Mouse (Mus musculus): ENCODE results near the gene Capn7. TPM values are rescaled to one million over a fixed set of nuclear protein-coding genes. Genes with fewer than 3 reads are reported as not detected.

Capn7 gene
- polyA plus RNA-seq, 1 experiment from 2014 or later = 37.0 TPM

GRCm38 (mm10) chr14:31387301-31387981 is 51.0 kb downstream of the Capn7 start:
- 82% methylated on average over 11 of the region's 11 CpGs for WGBS

GRCm38 (mm10) chr14:31388086-31388872 is 51.8 kb downstream of the Capn7 start:
- WGBS = 72% methylated on average over 13 of the region's 13 CpGs
- DNase-seq (ENCODE audit: low spot score) = no peak
- no peak overlapping the region for H3K4me2 ChIP-seq (ENCODE audit: low read length)
- H3K9me3 ChIP-seq (ENCODE audit: control insufficient read depth, low read length) = no peaks in the 10 kb centered on the region
- H3K9ac ChIP-seq (ENCODE audit: low read length) = no peak overlapping the region
- H3K27ac ChIP-seq (ENCODE audit: low read depth) = no peak overlapping the region
- H3K36me3 ChIP-seq (ENCODE audit: control insufficient read depth, insufficient read depth, low read length) = no peaks in the 10 kb centered on the region
- H3K27me3 ChIP-seq (replicated peaks; ENCODE audit: control insufficient read depth, insufficient read depth, low read length) = no peaks in the 10 kb centered on the region
- peaks cover 13% of the 10 kb centered on the region; the same call in 1 of the 2 replicates for H3K4me1 ChIP-seq (replicated peaks; ENCODE audit: control insufficient read depth, insufficient read depth, low read length)
- H3K4me3 ChIP-seq (ENCODE audit: low read depth, low read length) = no peak overlapping the region
- no peak for ATAC-seq (replicated peaks; ENCODE audit: low FRiP score, low TSS enrichment, low read depth)

More at GRCm38 (mm10) chr14:31387301-31387981, 51.0 kb downstream of the Capn7 start:
- ATAC-seq (replicated peaks; ENCODE audit: low FRiP score, low TSS enrichment, low read depth) = no peak
- no peak overlapping the region for H3K9ac ChIP-seq (ENCODE audit: low read length)
- no peak for DNase-seq (ENCODE audit: low spot score)
- no peak overlapping the region for H3K4me2 ChIP-seq (ENCODE audit: low read length)
- H3K36me3 ChIP-seq (ENCODE audit: control insufficient read depth, insufficient read depth, low read length) = no peaks in the 10 kb centered on the region
- no peak overlapping the region for H3K27ac ChIP-seq (ENCODE audit: low read depth)
- no peak overlapping the region for H3K4me3 ChIP-seq (ENCODE audit: low read depth, low read length)
- H3K27me3 ChIP-seq (replicated peaks; ENCODE audit: control insufficient read depth, insufficient read depth, low read length) = no peaks in the 10 kb centered on the region
- peaks cover 13% of the 10 kb centered on the region; the same call in 1 of the 2 replicates for H3K4me1 ChIP-seq (replicated peaks; ENCODE audit: control insufficient read depth, insufficient read depth, low read length)
- H3K9me3 ChIP-seq (ENCODE audit: control insufficient read depth, low read length) = no peaks in the 10 kb centered on the region

GRCm38 (mm10) chr14:31389421-31390147 is 53.1 kb downstream of the Capn7 start:
- 97% methylated on average over 8 of the region's 8 CpGs for WGBS
- peaks cover 12% of the 10 kb centered on the region; the same call in 1 of the 2 replicates for H3K4me1 ChIP-seq (replicated peaks; ENCODE audit: control insufficient read depth, insufficient read depth, low read length)
- H3K4me3 ChIP-seq (ENCODE audit: low read depth, low read length) = no peak overlapping the region
- no peak for ATAC-seq (replicated peaks; ENCODE audit: low FRiP score, low TSS enrichment, low read depth)
- no peak overlapping the region for H3K27ac ChIP-seq (ENCODE audit: low read depth)
- no peaks in the 10 kb centered on the region for H3K36me3 ChIP-seq (ENCODE audit: control insufficient read depth, insufficient read depth, low read length)
- H3K4me2 ChIP-seq (ENCODE audit: low read length) = no peak overlapping the region
- no peak for DNase-seq (ENCODE audit: low spot score)
- H3K9me3 ChIP-seq (ENCODE audit: control insufficient read depth, low read length) = no peaks in the 10 kb centered on the region
- H3K9ac ChIP-seq (ENCODE audit: low read length) = no peak overlapping the region
- no peaks in the 10 kb centered on the region for H3K27me3 ChIP-seq (replicated peaks; ENCODE audit: control insufficient read depth, insufficient read depth, low read length)

- H3K27ac ChIP-seq (ENCODE audit: low read depth) = no peak overlapping the region
- 78% methylated on average over 5 of the region's 5 CpGs for WGBS
- no peaks in the 10 kb centered on the region for H3K4me1 ChIP-seq (replicated peaks; ENCODE audit: control insufficient read depth, insufficient read depth, low read length)
- ATAC-seq (replicated peaks; ENCODE audit: low FRiP score, low TSS enrichment, low read depth) = no peak
- H3K9me3 ChIP-seq (ENCODE audit: control insufficient read depth, low read length) = 0 out of 2 replicates have a peak, but pooled peaks cover 3% of the 10 kb centered on the region
- no peaks in the 10 kb centered on the region for H3K27me3 ChIP-seq (replicated peaks; ENCODE audit: control insufficient read depth, insufficient read depth, low read length)
- H3K4me3 ChIP-seq (ENCODE audit: low read depth, low read length) = no peak overlapping the region
- H3K4me2 ChIP-seq (ENCODE audit: low read length) = no peak overlapping the region
- H3K36me3 ChIP-seq (ENCODE audit: control insufficient read depth, insufficient read depth, low read length) = no peaks in the 10 kb centered on the region
- DNase-seq (ENCODE audit: low spot score) = no peak
- no peak overlapping the region for H3K9ac ChIP-seq (ENCODE audit: low read length)
Observed at GRCm38 (mm10) chr14:31392300-31392699, 55.9 kb downstream of the Capn7 start.

- 69% methylated on average over 8 of the region's 8 CpGs for WGBS
- Histone ChIP-seq H3K9ac (ENCODE audit: low read length) (no peak overlapping the region), H3K9me3 (ENCODE audit: control insufficient read depth, low read length) (0 out of 2 replicates have a peak, but pooled peaks cover 3% of the 10 kb centered on the region), H3K4me3 (ENCODE audit: low read depth, low read length) (no peak overlapping the region), H3K36me3 (ENCODE audit: control insufficient read depth, insufficient read depth, low read length) (no peaks in the 10 kb centered on the region), H3K4me2 (ENCODE audit: low read length) (no peak overlapping the region), H3K27me3 (replicated peaks; ENCODE audit: control insufficient read depth, insufficient read depth, low read length) (no peaks in the 10 kb centered on the region), H3K27ac (ENCODE audit: low read depth) (no peak overlapping the region), H3K4me1 (replicated peaks; ENCODE audit: control insufficient read depth, insufficient read depth, low read length) (no peaks in the 10 kb centered on the region)
- DNase-seq (ENCODE audit: low spot score) (no peak), ATAC-seq (replicated peaks; ENCODE audit: low FRiP score, low TSS enrichment, low read depth) (no peak)
Observed at GRCm38 (mm10) chr14:31392873-31393545, 56.6 kb downstream of the Capn7 start.

- ATAC-seq (replicated peaks; ENCODE audit: low FRiP score, low TSS enrichment, low read depth) (no peak), DNase-seq (ENCODE audit: low spot score) (no peak)
- Histone ChIP-seq H3K9ac (ENCODE audit: low read length) (no peak overlapping the region), H3K4me3 (ENCODE audit: low read depth, low read length) (no peak overlapping the region), H3K4me2 (ENCODE audit: low read length) (no peak overlapping the region), H3K9me3 (ENCODE audit: control insufficient read depth, low read length) (0 out of 2 replicates have a peak, but pooled peaks cover 3% of the 10 kb centered on the region), H3K27me3 (replicated peaks; ENCODE audit: control insufficient read depth, insufficient read depth, low read length) (no peaks in the 10 kb centered on the region), H3K27ac (ENCODE audit: low read depth) (no peak overlapping the region), H3K36me3 (ENCODE audit: control insufficient read depth, insufficient read depth, low read length) (no peaks in the 10 kb centered on the region), H3K4me1 (replicated peaks; ENCODE audit: control insufficient read depth, insufficient read depth, low read length) (no peaks in the 10 kb centered on the region)
- WGBS = 88% methylated on average over 3 of the region's 3 CpGs
Observed at GRCm38 (mm10) chr14:31393546-31393890, 57.1 kb downstream of the Capn7 start.

GRCm38 (mm10) chr14:31393936-31394630 is 57.6 kb downstream of the Capn7 start:
- no peak overlapping the region for H3K9ac ChIP-seq (ENCODE audit: low read length)
- 73% methylated on average over 7 of the region's 7 CpGs for WGBS
- H3K4me2 ChIP-seq (ENCODE audit: low read length) = no peak overlapping the region
- DNase-seq (ENCODE audit: low spot score) (no peak), ATAC-seq (replicated peaks; ENCODE audit: low FRiP score, low TSS enrichment, low read depth) (no peak)
- H3K27me3 ChIP-seq (replicated peaks; ENCODE audit: control insufficient read depth, insufficient read depth, low read length) = no peaks in the 10 kb centered on the region
- 0 out of 2 replicates have a peak, but pooled peaks cover 3% of the 10 kb centered on the region for H3K9me3 ChIP-seq (ENCODE audit: control insufficient read depth, low read length)
- H3K4me1 ChIP-seq (replicated peaks; ENCODE audit: control insufficient read depth, insufficient read depth, low read length) = no peaks in the 10 kb centered on the region
- H3K36me3 ChIP-seq (ENCODE audit: control insufficient read depth, insufficient read depth, low read length) = no peaks in the 10 kb centered on the region
- no peak overlapping the region for H3K4me3 ChIP-seq (ENCODE audit: low read depth, low read length)
- H3K27ac ChIP-seq (ENCODE audit: low read depth) = no peak overlapping the region

Data from intestine, embryonic 14.5 days (tissue).